Mouse (Mus musculus): ENCODE data around the gene Mrrf. TPM values are rescaled to one million over a fixed set of nuclear protein-coding genes. Genes with fewer than 3 reads are reported as not detected.

The Mrrf gene
- polyA plus RNA-seq, 1 experiment, result 1.9 TPM

DNA sequence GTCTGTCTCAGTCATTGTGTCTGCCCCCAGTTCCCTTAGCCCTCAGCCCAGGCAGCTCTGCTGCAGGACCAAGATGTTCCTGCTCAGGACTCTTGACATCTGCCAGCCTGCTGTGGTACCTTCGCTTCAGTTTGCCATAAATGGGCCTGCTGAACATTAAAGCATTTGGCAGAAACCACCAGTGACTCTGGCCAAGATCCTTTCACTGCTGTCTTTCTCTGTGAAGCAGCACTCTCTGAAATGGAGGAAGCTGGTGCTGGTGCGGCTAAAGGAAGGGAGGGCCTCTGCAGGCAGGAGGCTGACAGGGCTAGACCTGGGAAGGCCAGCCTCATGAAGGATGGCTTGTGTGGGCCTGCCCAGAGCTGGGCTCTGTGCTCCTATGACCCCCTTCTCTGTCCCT, 47.1 kb downstream of the Mrrf start:
- no peak for TF ChIP-seq GATA1 (IDR thresholded peaks at IDR 0.05; ENCODE audit: low read length)

DNA sequence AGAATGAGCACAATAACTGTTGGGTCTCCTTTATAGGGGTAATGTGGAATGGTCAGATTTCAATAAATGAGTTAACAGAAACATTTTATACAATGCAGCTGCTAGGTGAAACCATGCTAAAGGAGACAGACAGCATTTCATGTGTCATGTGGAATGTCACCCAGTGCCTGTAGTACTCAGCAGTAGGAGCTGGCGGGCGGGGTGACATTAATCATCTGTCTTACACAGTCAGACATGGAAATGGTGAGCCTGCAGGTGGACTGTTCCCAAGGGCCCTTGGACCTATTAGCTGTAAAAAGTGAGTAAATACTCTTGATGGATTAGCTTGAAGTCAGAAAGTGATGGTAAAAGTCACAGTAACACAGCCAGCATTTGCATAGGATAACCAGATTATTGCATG, 48.0 kb downstream of the Mrrf start:
- no peak for TF ChIP-seq GATA1 (IDR thresholded peaks at IDR 0.05; ENCODE audit: low read length)

DNA sequence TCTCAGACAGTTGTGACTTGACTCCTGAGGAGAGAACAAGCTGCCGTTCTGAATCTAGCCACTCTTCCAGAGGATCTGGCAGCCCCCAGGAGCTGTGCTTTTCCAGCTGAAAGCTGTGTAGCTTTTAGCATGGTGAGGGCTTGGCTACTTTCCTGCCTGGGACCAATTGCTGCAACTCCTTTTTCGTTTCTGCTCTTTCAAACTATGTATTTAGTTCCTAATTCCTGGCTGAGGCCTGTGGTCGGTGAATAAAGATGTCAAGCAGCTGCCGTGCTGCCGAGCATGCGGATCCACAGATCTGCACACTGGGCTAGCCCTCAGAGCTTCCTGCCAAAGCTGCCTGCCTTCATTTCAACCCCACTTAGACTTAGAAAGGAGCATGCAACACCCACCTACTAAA, 48.7 kb downstream of the Mrrf start:
- no peak for TF ChIP-seq GATA1 (IDR thresholded peaks at IDR 0.05; ENCODE audit: low read length)

DNA sequence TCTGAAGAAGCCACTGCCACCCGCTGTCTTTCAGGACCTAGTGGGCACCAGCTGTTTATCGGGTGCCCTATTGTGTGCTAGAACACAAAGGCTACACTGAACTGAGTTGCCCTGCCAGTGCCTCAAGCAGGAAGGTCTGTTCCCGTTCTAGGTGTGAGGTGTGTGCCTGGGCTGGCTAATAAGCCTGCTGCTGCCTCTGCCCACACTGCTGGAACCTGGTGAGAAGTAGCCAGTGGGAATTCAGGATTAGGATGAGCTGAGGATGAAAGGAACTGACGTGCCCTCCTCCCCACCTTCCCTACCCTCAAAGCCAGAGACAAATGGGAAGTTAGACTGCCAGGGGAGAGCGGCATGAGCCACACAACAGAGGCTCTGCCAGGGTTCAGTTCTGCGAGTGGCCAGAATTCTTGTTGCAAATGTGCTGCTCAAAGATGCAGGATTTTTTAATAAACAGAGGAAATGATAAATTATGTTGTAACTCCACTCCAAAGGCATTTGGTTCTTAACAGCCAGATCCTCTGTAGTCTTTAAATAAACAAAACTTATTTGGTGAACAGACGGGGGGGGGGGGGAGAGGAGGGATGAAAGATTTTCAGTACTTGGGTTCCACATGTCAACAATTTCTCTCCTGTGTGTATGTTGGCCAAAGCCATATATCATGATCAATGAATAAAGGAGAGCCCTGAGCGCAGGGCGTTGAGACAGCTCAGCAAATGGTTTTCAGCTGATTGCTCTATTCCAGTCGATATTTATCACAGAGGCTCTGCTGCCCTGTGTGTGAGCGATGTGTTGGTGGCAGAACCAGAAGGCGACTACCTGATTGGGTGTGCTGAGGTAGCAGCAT, 55.1 kb downstream of the Mrrf start:
- no peak for TF ChIP-seq GATA1 (IDR thresholded peaks at IDR 0.05; ENCODE audit: low read length)

DNA sequence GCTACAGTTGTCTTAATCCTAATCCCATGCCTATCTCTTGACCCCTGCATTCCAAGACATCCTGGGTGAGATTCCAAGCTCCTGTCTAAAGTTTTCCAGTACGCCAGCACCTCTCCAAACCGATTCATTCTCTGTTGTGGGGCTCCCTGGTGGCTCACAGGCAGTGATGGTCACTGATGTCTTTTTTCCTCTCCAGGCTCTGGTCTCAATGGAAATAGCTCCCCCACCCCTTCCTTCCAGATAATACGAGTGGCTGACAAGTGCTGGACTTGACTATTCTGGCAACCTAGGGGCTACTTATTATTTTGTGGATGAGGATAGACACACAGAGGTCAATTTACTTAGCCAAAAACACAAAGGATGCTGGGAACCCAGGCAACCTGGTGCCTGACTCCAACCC, 60.8 kb downstream of the Mrrf start:
- no peak for TF ChIP-seq GATA1 (IDR thresholded peaks at IDR 0.05; ENCODE audit: low read length)

DNA sequence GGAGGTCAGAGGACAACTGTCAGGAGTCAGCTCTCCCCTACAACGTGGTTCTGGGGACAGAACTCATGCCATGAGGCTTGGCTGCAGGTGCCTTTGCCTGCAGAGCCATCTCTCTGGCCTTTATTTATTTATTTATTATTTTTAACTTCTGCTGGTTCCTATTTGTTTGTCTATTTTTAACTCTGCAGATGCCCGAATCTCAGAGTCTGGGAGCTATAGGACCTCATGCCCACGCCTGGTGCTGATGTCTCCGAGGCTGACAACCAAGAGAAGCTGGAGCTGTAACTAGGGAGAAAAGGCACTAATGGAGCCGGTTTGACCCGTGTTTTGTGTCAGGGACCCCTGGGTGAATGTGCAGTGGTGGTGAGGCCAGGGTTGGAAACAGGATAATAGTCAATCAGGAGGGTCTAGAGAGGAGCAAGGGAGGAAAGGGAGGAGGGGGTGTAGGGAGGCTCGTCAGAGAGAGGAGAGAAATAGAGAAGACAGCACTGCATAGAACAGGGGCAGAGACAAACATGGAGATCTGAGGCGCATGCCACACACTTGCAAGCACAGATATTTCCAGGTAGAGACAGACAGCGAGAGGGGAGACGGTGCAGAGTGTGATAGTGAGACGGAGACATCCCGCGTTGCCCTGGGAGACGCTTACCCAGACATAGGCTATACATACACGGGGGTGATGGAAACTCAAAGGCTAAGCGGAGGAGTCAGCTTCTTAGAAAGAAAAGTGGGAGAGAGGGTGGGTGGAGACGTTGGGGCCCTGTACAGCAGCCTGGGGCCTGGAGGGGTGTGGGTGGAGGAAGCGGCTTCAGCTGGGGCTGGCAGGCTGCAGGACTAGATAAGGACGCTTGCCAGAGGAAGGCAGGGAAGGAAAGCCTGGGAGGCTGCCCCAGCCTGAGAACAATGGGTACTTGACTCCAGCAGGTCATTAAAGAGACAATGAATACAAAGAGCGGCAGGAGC, 62.0 kb downstream of the Mrrf start:
- TF ChIP-seq GATA1 (IDR thresholded peaks at IDR 0.05; ENCODE audit: low read length), result no peak

DNA sequence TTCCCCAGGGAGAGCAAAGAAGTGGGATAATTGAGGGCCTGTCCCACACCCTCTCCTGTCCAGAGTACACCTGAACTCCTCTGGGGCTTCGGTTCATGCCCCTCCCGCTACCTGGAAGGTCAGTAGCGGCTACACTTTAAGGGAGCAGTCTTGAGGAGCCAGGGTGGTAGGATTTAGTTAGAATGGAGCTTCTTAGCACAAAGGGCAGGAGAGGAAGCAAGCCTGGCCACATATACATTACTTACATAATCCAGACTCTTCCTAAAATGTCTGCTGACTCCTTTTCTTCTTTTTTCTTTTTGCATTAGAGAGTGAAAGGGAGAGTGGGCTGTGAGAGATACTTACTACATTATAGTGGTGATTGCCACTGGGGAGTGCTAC, 62.7 kb downstream of the Mrrf start:
- TF ChIP-seq GATA1 (IDR thresholded peaks at IDR 0.05; ENCODE audit: low read length), result no peak

DNA sequence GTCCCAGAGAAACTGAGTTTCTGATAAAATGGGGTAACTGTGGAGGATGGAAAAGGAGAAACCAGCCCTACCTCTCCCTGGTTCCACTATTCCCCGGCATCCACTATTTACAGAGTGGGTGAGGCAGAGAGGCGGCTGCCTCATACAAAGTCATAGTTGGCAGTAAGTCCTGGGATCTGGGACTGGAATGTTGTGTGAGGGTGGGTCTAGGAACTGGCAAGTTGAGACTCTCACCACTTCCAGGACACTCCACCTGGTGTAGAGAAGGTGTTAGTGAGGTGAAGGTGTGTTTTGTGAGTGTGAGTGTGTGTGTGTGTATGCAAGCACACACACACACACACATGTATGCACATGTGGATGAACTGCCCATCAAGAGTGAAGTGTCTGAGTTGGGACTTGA, 64.6 kb downstream of the Mrrf start:
- no peak for TF ChIP-seq GATA1 (IDR thresholded peaks at IDR 0.05; ENCODE audit: low read length)

DNA sequence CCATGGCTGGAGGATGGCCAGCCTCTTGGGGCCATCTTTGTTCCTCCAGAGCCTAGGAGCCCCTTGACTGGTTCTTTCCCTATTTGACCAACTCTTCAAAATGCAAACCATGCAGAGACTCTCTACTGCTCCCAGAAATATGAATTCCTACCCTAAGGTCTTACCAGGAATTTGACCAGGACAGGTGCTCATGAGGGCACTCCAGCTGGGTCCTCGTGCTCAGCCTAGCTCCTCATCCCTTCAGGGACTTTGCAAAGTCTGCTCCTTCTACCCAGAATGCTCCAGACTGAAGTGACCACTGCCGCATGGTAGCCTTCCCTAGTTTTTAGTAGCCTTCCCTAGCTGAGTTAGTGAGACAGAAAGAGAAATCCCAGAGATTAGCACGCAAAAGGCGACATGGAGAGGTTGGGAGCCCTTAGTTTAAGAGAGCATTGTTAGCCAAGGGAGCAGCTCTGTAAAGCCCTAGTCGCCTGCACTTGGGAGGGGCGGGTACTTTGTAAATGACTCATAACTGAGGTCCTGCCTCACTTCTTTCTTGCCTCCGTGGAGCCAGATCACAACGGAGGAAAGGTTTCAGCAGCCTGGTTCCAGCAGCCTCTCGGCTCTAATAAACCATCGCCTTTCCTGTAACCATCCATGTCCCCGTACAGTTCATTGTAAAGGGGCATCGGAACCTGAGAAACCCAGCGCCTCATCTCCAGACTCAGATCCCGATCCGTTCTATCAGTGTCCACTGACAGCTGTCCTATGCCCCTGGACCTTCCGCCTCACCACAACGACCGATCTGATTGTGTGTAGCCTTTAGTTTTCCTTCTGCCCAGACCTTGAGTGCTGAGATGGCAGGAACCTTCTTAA, 65.8 kb downstream of the Mrrf start:
- no peak for TF ChIP-seq GATA1 (IDR thresholded peaks at IDR 0.05; ENCODE audit: low read length)

DNA sequence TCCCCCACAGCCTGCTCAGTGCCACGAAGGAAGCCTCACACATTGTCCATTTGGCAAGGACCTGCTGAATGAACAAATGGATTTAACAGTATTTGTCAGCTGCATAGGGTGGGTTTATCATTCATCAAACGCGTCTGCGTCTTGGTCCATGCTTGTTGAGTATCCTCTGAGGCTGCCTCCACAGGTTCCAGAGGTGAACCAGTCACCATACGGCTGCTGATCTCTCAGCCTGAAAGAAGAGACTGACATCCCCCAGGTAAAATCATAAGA, 66.4 kb downstream of the Mrrf start:
- no peak for TF ChIP-seq GATA1 (IDR thresholded peaks at IDR 0.05; ENCODE audit: low read length)

DNA sequence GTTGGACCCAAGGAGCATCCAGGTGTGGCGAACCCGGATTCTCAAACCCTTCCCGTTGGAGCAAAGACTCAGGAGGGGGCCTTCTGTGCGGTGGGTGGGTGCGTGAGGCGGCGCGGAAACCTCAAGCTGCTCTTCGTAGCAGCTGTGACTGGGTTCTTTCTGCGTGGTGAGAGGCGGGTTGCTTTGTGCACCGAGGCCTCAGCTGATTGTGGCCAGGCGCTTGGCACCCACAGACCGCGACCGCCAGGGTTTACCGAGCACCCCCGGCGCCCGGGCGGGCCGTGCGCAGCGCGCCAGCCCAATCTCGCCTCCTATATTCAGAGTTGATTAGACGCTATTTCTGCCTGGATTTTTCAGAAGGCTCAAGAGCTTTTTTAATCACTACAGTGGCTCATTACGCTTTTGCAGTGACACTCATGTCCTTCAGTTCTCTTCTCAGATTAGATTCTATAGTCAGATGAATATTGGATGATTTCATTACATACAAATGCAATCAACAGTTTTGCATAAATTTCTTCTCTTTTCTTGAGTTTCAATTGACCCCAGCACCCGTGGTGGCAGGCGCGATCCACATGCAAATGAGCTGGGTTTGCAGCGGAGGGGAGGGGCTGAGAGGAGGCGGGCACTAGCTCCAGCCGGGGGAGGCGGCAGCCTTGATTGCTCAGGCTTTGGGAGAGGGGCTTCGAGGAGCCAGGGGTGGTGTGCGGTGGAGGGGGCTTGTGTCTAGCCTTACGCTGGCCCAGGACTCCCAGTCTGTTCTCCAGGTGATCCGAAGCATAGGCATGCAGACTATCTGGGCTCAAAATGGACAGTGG, 67.0 kb downstream of the Mrrf start:
- no peak for TF ChIP-seq GATA1 (IDR thresholded peaks at IDR 0.05; ENCODE audit: low read length)

DNA sequence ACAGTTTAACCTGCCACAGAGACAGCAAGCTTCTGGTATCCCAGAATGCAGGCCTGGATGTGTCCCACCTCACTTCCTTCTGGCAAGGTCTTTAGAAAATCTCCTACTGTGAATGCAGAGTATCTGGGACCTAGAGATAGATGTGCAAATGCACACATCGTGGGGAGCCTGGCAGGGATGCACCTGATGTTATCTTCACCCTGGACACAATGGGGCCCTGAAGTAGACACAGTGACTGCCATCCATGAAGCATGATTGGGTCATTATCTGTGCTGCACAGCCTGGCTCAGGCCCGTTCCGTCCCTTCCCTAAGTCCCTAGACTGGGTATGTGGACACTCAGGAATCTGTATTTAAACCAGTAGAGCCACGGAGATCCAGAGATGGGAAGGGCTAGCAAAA, 68.4 kb downstream of the Mrrf start:
- TF ChIP-seq GATA1 (IDR thresholded peaks at IDR 0.05; ENCODE audit: low read length), result no peak

DNA sequence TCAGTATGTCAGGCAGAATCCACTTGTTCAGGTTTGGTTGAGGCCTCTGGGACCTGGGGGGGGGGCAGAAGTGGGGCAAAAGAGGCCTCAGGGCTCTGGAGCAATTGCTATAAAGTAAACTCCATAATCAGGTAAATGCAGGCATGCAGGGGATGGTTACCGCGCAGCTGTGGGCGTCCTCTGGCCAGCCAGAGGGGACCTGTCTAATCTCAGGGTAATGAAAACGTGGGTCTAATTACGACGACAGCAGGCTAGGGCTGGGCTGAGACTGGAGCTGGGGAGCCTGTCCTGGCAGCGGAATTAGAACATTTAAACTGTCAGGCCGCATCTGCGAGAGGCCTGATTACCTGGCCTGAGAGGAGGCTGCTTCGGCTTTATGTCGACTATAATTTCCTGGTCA, 70.9 kb downstream of the Mrrf start:
- TF ChIP-seq GATA1 (IDR thresholded peaks at IDR 0.05; ENCODE audit: low read length), result no peak

DNA sequence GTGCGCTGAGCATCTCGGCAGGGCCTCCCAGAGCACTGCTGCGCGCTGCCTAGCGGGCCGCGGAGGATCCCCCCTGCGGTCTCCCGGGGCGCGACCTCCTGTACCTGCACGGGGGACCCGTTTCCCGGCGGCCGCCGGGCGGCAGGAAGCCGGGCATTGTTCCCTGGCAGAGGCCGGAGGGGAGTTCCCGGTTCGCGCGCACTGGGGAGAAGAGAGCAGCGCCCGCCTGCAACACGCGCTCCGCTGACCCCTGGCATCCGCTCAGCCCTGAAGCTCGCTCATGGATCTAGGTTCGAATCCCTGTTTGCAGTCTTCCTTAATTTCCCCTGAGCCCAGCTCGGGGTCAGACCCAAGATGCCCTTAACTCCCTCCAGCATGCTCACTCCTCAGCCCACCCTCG, 74.6 kb downstream of the Mrrf start:
- no peak for TF ChIP-seq GATA1 (IDR thresholded peaks at IDR 0.05; ENCODE audit: low read length)

DNA sequence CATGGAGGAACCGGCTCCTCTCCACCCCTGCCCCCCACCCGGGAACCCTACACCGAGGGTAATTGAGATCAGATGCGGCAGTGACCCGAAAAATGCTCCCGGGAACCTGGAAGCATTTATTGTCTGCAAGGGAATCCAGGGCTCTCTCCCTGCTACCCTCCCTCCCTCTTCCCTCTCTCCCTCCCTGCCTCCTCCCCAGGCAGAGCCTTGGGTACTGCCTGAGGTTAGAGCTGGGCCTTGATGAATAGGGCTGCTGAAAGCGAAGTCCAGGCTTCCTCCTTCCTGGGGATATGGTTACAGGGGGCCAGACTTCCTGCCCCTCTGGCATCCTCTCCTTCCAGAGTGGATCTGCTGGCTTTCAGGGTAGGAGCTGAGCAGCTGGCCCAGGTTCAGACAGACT, 75.6 kb downstream of the Mrrf start:
- TF ChIP-seq GATA1 (IDR thresholded peaks at IDR 0.05; ENCODE audit: low read length), result no peak

Measured in G1E-ER4 (cell line).